Mouse (Mus musculus) forebrain, embryonic 11.5 days (tissue): ENCODE measurements at regions not wholly inside any gene's neighbourhood (a gene's known extent, or its start where the extent isn't known, plus 50 kb on each side); places are given as distances from the start of the nearest gene placed in this dataset.

ENCODE experiments used
- ATAC-seq: fragments of 200-750 bp; cut with Nextera tagmentation; replicated peaks from 2 replicates; pipeline ENCODE4 v1.8.0; 2017; ENCODE audit warnings: moderate TSS enrichment; ENCODE audit not compliant: low FRiP score
- DNase-seq: peaks from one replicate; pipeline ENCODE4 v3.0.0-alpha.2; 2017; ENCODE audit warnings: low spot score
- H3K27ac ChIP-seq: fragments of 300-500 bp; sonication (generic); 2 replicates; pipeline ENCODE4 v1.5.1; 2014; ENCODE audit warnings: low read depth, low read length
- H3K27me3 ChIP-seq: fragments of 300-500 bp; sonication (generic); 2 replicates; pipeline ENCODE4 v1.6.1; 2014; ENCODE audit warnings: mild to moderate bottlenecking, low read length, mixed read lengths; ENCODE audit not compliant: control insufficient read depth, insufficient read depth
- H3K36me3 ChIP-seq: fragments of 300-500 bp; sonication (generic); 2 replicates; pipeline ENCODE4 v1.6.1; 2014; ENCODE audit warnings: mild to moderate bottlenecking, low read length, moderate library complexity, mixed read lengths; ENCODE audit not compliant: control insufficient read depth, insufficient read depth
- H3K4me1 ChIP-seq: fragments of 300-500 bp; sonication (generic); replicated peaks from 2 replicates; pipeline ENCODE4 v1.6.1; 2014; ENCODE audit warnings: low read length, mixed read lengths; ENCODE audit not compliant: control insufficient read depth, insufficient read depth
- H3K4me2 ChIP-seq: fragments of 300-500 bp; sonication (generic); 2 replicates; pipeline ENCODE4 v1.6.1; 2014; ENCODE audit warnings: low read depth, mild to moderate bottlenecking, low read length, moderate library complexity, mixed read lengths; ENCODE audit not compliant: severe bottlenecking
- H3K4me3 ChIP-seq: fragments of 300-500 bp; sonication (generic); 2 replicates; pipeline ENCODE4 v1.5.1; 2014; ENCODE audit warnings: low read depth, low read length
- H3K9ac ChIP-seq: fragments of 300-500 bp; sonication (generic); 2 replicates; pipeline ENCODE4 v1.6.1; 2014; ENCODE audit warnings: low read length
- H3K9me3 ChIP-seq: fragments of 300-500 bp; sonication (generic); 2 replicates; pipeline ENCODE4 v1.6.1; 2016; ENCODE audit warnings: low read length, mixed read lengths; ENCODE audit not compliant: control insufficient read depth
- WGBS: fragments of 180-500 bp; shearing (Covaris S2); extraction: QIAGEN DNeasy Blood & Tissue Kit; methylation state at CpG from one replicate; pipeline ENCODE4 v1.1.7; 2014; 5-methylcytosine and 5-hydroxymethylcytosine counted together

DNA sequence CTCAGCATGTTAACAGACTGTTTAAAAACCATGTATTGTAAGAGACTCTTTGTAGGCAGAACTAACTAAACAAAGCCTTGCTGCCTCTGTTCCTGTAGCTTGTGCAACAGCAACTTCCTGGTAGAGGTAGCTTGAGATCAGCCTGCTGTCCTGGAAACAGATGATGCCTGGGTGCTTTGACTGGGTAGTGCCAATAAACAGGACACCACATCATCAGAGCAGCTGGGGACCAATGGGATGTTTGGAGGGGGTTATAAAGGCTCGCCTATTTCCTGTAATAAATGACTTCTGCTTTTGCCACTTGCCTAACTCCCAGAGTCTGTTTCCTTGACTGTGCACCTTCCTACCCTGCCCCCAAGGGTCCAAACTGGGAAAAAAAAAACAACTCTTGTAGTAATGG, 707.2 kb downstream of the D3Ertd751e start:
- no peaks in the 10 kb centered on the region for H3K9me3 ChIP-seq
- WGBS, result 83% methylated on average over 1 of the region's 1 CpGs
- H3K4me1 ChIP-seq, result no peaks in the 10 kb centered on the region
- ATAC-seq (no peak), DNase-seq (no peak)
- H3K27ac ChIP-seq, result no peak overlapping the region
- no peak overlapping the region for H3K4me2 ChIP-seq
- H3K36me3 ChIP-seq, result no peaks in the 10 kb centered on the region
- no peaks in the 10 kb centered on the region for H3K27me3 ChIP-seq
- H3K9ac ChIP-seq, result no peak overlapping the region
- H3K4me3 ChIP-seq, result no peak overlapping the region

DNA sequence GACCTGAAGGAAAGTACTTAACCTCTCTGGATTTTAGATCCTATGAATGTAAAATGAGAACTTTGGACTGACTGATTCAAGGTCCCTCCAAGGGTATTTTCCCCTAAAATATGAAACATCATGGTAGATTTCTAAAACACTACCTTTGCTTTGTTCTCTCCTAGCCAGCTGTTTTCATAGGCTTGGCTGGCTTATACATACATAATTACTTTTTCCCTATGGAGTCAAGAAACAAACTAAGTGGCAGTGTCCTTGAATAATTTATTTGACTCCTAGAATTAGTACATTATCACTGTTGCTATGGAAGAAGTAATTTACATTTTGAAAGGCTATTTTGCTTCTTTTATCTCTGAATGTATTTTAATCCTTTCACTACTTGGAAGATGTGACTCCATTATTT, 721.9 kb downstream of the D3Ertd751e start:
- H3K36me3 ChIP-seq, result no peaks in the 10 kb centered on the region
- no peak overlapping the region for H3K9ac ChIP-seq
- H3K4me2 ChIP-seq, result no peak overlapping the region
- no peaks in the 10 kb centered on the region for H3K9me3 ChIP-seq
- no peak overlapping the region for H3K4me3 ChIP-seq
- no peaks in the 10 kb centered on the region for H3K4me1 ChIP-seq
- DNase-seq (no peak), ATAC-seq (no peak)
- no peak overlapping the region for H3K27ac ChIP-seq
- H3K27me3 ChIP-seq, result no peaks in the 10 kb centered on the region

DNA sequence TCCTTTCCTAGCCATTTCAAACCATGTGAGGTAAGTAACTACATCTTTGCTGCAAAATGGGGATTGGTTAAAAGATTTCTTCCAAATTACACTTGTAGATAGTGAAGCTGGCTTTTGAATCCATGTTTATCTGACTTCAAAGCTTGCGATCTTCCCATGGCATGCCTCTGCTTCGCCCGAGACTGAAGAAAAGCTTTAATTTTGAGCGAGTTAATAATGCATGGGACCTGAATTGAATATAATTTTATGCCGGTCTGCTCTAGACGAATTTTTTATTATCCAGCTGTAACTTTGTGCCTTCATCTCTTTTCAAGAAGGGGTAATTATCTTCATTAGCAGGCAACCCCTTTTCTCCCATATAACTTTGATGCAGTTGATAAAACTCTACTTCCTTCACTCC, 724.7 kb downstream of the D3Ertd751e start:
- no peaks in the 10 kb centered on the region for H3K36me3 ChIP-seq
- no peaks in the 10 kb centered on the region for H3K9me3 ChIP-seq
- 86% methylated on average over 6 of the region's 6 CpGs for WGBS
- DNase-seq (no peak), ATAC-seq (no peak)
- no peaks in the 10 kb centered on the region for H3K27me3 ChIP-seq
- no peaks in the 10 kb centered on the region for H3K4me1 ChIP-seq
- H3K9ac ChIP-seq, result no peak overlapping the region
- no peak overlapping the region for H3K4me2 ChIP-seq
- H3K27ac ChIP-seq, result no peak overlapping the region
- no peak overlapping the region for H3K4me3 ChIP-seq

DNA sequence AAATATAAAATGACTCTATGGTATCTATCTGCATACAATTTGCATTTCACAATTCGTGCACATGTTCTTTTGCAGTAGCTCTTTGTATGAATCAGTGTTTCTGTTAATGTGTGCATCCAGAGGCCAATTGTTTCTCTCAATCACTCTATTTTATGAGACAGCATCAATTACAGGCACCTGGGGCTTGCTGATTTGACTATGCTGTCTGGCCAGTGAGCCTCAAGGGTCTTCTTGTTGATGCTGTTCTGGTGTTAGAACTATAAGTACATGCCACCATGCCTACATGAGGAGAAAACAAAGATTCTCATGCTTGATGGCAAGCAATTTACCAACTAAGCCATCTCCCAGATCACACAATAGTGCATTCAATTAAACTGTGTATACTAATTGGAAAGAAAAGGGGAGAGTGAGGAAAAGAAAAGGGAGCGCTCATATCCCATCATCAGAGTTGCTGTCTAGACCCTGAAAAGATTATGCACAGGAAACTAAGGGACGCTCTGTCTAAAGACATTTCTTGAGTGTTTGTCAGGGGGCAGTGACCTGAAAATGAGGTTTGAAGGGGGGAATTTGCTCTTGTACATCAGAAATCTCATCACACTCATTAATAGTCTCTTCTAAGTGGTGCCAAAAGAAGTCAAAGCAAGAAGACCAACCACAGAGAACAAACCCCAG, 772.6 kb downstream of the D3Ertd751e start:
- peak; percentile 42; the same call in 1 of the 2 replicates for ATAC-seq

DNA sequence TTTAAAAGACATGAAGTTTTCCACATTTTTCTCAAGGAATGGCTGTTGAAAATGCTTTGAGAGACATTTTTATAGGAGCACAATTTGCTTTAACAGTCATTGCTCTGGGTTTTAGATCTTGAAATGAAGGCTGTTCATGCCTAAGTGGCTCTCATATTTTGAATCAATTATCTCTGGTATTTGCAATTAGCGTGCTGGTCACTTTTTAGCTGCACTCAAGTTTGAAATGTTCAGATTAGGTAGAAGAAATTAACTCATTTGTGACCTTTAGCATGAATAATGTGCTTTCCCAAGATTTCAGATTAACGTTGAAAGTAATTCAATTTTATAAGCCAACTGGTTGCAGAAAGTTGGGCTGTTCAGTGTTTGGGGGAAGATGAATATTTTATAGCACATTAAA, 773.9 kb downstream of the D3Ertd751e start:
- H3K4me1 ChIP-seq, result peaks cover 2% of the 10 kb centered on the region; the same call in 1 of the 2 replicates
- no peaks in the 10 kb centered on the region for H3K27me3 ChIP-seq
- DNase-seq, result no peak
- 42% methylated on average over 2 of the region's 2 CpGs for WGBS
- no peak for ATAC-seq
- H3K9ac ChIP-seq, result no peak overlapping the region
- H3K36me3 ChIP-seq, result no peaks in the 10 kb centered on the region
- no peak overlapping the region for H3K4me3 ChIP-seq
- H3K27ac ChIP-seq, result no peak overlapping the region
- H3K4me2 ChIP-seq, result no peak overlapping the region
- H3K9me3 ChIP-seq, result no peaks in the 10 kb centered on the region

More for the DNA sequence above, 772.6 kb downstream of the D3Ertd751e start:
- H3K36me3 ChIP-seq, result no peaks in the 10 kb centered on the region
- no peak for DNase-seq
- no peak overlapping the region for H3K27ac ChIP-seq
- H3K4me3 ChIP-seq, result no peak overlapping the region
- WGBS, result 40% methylated on average over 3 of the region's 3 CpGs
- H3K27me3 ChIP-seq, result no peaks in the 10 kb centered on the region
- no peak overlapping the region for H3K4me2 ChIP-seq
- no peaks in the 10 kb centered on the region for H3K9me3 ChIP-seq
- peaks cover 2% of the 10 kb centered on the region; the same call in 1 of the 2 replicates for H3K4me1 ChIP-seq
- H3K9ac ChIP-seq, result no peak overlapping the region

DNA sequence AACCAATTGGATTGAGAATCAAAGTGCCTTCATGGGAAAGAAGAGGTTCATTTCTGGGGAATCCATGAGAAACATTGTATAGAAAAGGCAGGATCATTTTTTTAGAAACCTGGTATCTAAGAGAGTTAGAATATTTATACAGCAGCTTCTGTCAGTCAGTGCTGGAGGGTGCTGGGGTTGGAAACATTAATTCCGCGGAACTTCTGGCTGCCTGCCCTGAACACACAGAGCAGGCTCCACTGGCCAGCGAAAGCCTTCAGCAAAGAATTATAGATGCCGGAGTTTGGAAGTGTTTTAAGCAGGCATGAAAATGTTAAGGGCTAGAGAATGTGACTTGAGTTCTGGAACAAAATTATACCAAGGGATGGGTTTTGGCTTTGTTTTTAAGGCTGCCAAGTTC, 789.0 kb downstream of the D3Ertd751e start:
- 90% methylated on average over 4 of the region's 4 CpGs for WGBS
- DNase-seq (no peak), ATAC-seq (no peak)
- Histone ChIP-seq H3K4me2 (no peak overlapping the region), H3K4me3 (no peak overlapping the region), H3K36me3 (no peaks in the 10 kb centered on the region), H3K9ac (no peak overlapping the region), H3K9me3 (no peaks in the 10 kb centered on the region), H3K4me1 (no peaks in the 10 kb centered on the region), H3K27ac (no peak overlapping the region), H3K27me3 (no peaks in the 10 kb centered on the region)

DNA sequence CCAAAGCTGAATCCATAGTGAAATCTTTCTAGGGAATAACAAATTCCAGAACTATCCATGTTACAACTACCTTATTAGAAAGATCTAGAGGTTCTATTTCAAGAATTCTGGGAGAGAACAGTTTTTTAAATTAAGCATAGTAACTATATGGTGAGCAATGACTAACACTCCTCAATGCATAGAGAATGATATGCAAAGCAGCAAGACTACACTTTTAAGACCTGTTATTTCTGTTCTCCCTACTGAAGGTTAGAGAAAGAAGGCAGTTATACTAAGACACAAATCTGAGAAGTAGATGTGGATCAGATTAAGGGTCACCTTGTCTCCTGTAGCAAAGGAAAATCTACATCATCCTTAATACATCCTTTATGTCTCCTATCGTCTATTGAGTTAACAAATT, 824.3 kb downstream of the D3Ertd751e start:
- no peak for ATAC-seq
- Histone ChIP-seq H3K9me3 (no peaks in the 10 kb centered on the region), H3K27ac (no peak overlapping the region), H3K4me3 (no peak overlapping the region), H3K4me1 (no peaks in the 10 kb centered on the region), H3K9ac (no peak overlapping the region), H3K27me3 (no peaks in the 10 kb centered on the region), H3K4me2 (no peak overlapping the region), H3K36me3 (no peaks in the 10 kb centered on the region)
- WGBS, result 82% methylated on average over 1 of the region's 1 CpGs
- no peak for DNase-seq

DNA sequence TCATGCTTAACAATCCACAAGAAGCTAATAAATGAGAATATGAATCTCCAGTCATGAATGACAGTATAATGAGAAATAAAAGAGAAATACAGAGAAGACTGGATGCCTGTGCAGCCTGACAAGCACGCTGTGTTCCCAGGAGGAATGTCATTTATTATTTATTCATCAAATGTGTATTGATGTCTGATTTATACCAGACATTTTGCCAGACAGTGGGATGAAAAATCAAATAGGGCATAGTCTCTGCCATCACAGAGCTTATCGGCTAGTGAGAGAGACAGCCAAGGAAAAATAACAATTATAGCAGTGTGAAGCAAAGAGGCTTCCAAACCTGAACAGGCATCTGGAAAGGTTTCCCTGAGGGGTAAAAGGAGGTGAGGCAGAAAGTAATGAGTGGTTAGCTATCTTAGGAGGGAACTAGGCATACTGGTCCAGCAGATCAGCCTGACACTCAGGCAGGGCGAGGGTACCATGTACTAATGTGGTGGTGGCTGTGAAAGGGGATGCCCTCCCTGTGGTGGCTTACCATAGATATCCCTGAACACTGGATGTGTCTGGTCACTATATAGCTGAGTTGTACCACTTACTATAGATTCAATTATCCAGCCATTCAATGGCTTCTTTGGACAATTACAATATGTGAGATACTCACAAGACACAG, 828.1 kb downstream of the D3Ertd751e start:
- H3K36me3 ChIP-seq, result no peaks in the 10 kb centered on the region
- H3K27me3 ChIP-seq, result no peaks in the 10 kb centered on the region
- H3K4me1 ChIP-seq, result peaks cover 2% of the 10 kb centered on the region; the same call in 1 of the 2 replicates
- no peak for ATAC-seq
- 89% methylated on average over 3 of the region's 3 CpGs for WGBS
- DNase-seq, result no peak
- no peak overlapping the region for H3K9ac ChIP-seq
- H3K4me3 ChIP-seq, result no peak overlapping the region
- no peak overlapping the region for H3K4me2 ChIP-seq
- no peak overlapping the region for H3K27ac ChIP-seq
- no peaks in the 10 kb centered on the region for H3K9me3 ChIP-seq
